Mouse (Mus musculus) thymus, postnatal 10 days (tissue): ENCODE data around the gene Egfem1.

ENCODE experiments used
- DNase-seq, 2 experiments: peaks; one replicate each; pipeline ENCODE4 v3.0.0; 2021; ENCODE audit warnings: low spot score in 2 of 2

Egfem1 gene

GRCm38 (mm10) chr3:29135176-29136064 is 53.6 kb downstream of the Egfem1 start:
- DNase-seq: no peak

GRCm38 (mm10) chr3:29136065-29136955 is 54.5 kb downstream of the Egfem1 start:
- DNase-seq: no peak

- no peak for DNase-seq
Observed at GRCm38 (mm10) chr3:29168401-29168800, 86.6 kb downstream of the Egfem1 start.

- DNase-seq: no peak
Observed at GRCm38 (mm10) chr3:29169003-29169402, 87.2 kb downstream of the Egfem1 start.

GRCm38 (mm10) chr3:29176991-29177390 is 95.2 kb downstream of the Egfem1 start:
- no peak for DNase-seq

GRCm38 (mm10) chr3:29182988-29183387 is 101.2 kb downstream of the Egfem1 start:
- no peak for DNase-seq

- no peak for DNase-seq
Observed at GRCm38 (mm10) chr3:29183615-29184198, 101.9 kb downstream of the Egfem1 start.

GRCm38 (mm10) chr3:29184486-29185241 is 102.8 kb downstream of the Egfem1 start:
- no peak for DNase-seq

- DNase-seq: no peak
Observed at GRCm38 (mm10) chr3:29190263-29190662, 108.4 kb downstream of the Egfem1 start.

- no peak for DNase-seq
Observed at GRCm38 (mm10) chr3:29197727-29198512, 116.1 kb downstream of the Egfem1 start.

GRCm38 (mm10) chr3:29200601-29201000 is 118.8 kb downstream of the Egfem1 start:
- no peak for DNase-seq

GRCm38 (mm10) chr3:29202536-29202935 is 120.7 kb downstream of the Egfem1 start:
- DNase-seq: no peak

GRCm38 (mm10) chr3:29222414-29222813 is 140.6 kb downstream of the Egfem1 start:
- DNase-seq: no peak

- DNase-seq: no peak
Observed at GRCm38 (mm10) chr3:29229712-29230111, 147.9 kb downstream of the Egfem1 start.

- no peak for DNase-seq
Observed at GRCm38 (mm10) chr3:29235477-29235876, 153.7 kb downstream of the Egfem1 start.

GRCm38 (mm10) chr3:29236517-29236916 is 154.7 kb downstream of the Egfem1 start:
- no peak for DNase-seq

- no peak for DNase-seq
Observed at GRCm38 (mm10) chr3:29243600-29243999, 161.8 kb downstream of the Egfem1 start.

GRCm38 (mm10) chr3:29291633-29292032 is 209.8 kb downstream of the Egfem1 start:
- no peak for DNase-seq

- DNase-seq: no peak
Observed at GRCm38 (mm10) chr3:29292251-29292650, 210.4 kb downstream of the Egfem1 start.

- no peak for DNase-seq
Observed at GRCm38 (mm10) chr3:29293230-29293629, 211.4 kb downstream of the Egfem1 start.
